Mouse (Mus musculus): ENCODE results near the gene Haus8. TPM values are rescaled to one million over a fixed set of nuclear protein-coding genes. Genes with fewer than 3 reads are reported as not detected.

Haus8 gene
- polyA plus RNA-seq, 1 experiment from 2014 or later, result 60.8 TPM

Other genes starting within 250 kb of the Haus8 start
- 24.6 and 25.3 TPM in 2 replicates for gene Myo9b, start 220 bp downstream of the Haus8 start, polyA plus RNA-seq (2016; fragmentation: Nextera tagmentation; extraction: Ambion mirVana)
- 68.5 and 74.3 TPM in 2 replicates for gene Use1, start 93.9 kb upstream of the Haus8 start, polyA plus RNA-seq (2016; fragmentation: Nextera tagmentation; extraction: Ambion mirVana)
- gene Ocel1, start 98.4 kb upstream of the Haus8 start, polyA plus RNA-seq (2016; fragmentation: Nextera tagmentation; extraction: Ambion mirVana), result 4.9 and 6.1 TPM in 2 replicates
- gene Nr2f6, start 109.0 kb upstream of the Haus8 start, polyA plus RNA-seq (2016; fragmentation: Nextera tagmentation; extraction: Ambion mirVana), result 74.7 and 110 TPM in 2 replicates
- 5.0 and 6.3 TPM in 2 replicates for gene Ushbp1, start 122.9 kb upstream of the Haus8 start, polyA plus RNA-seq (2016; fragmentation: Nextera tagmentation; extraction: Ambion mirVana)
- 112 TPM in 2 replicates for gene Babam1, start 123.9 kb upstream of the Haus8 start, polyA plus RNA-seq (2016; fragmentation: Nextera tagmentation; extraction: Ambion mirVana)
- 49.6 and 51.6 TPM in 2 replicates for gene Ankle1, start 133.1 kb upstream of the Haus8 start, polyA plus RNA-seq (2016; fragmentation: Nextera tagmentation; extraction: Ambion mirVana)
- gene Abhd8, start 190.7 kb upstream of the Haus8 start, polyA plus RNA-seq (2016; fragmentation: Nextera tagmentation; extraction: Ambion mirVana), result 75.0 and 78.3 TPM in 2 replicates
- gene Mrpl34, start 192.0 kb upstream of the Haus8 start, polyA plus RNA-seq (2016; fragmentation: Nextera tagmentation; extraction: Ambion mirVana), result 230 and 238 TPM in 2 replicates
- 131 and 141 TPM in 2 replicates for gene Dda1, start 196.3 kb upstream of the Haus8 start, polyA plus RNA-seq (2016; fragmentation: Nextera tagmentation; extraction: Ambion mirVana)
- gene Ano8, start 213.0 kb upstream of the Haus8 start, polyA plus RNA-seq (2016; fragmentation: Nextera tagmentation; extraction: Ambion mirVana), result 3.0 and 3.4 TPM in 2 replicates
- gene Gtpbp3, start 215.2 kb upstream of the Haus8 start, polyA plus RNA-seq (2016; fragmentation: Nextera tagmentation; extraction: Ambion mirVana), result 20.0 and 21.8 TPM in 2 replicates
- 39.4 and 45.2 TPM in 2 replicates for gene Plvap, start 238.8 kb upstream of the Haus8 start, polyA plus RNA-seq (2016; fragmentation: Nextera tagmentation; extraction: Ambion mirVana)

All from midbrain, embryonic 10.5 days (tissue).